Mouse (Mus musculus): Measurements from ENCODE around the gene Cryba2.

GRCm38 (mm10) chr1:74856791-74857190, 36.2 kb downstream of the Cryba2 start:
- no peak for TF ChIP-seq CTCF (conservative IDR thresholded peaks at IDR 0.05; ENCODE audit: insufficient read depth, insufficient read length, low read depth, low read length)
- no peak for TF ChIP-seq POLR2A (IDR thresholded peaks at IDR 0.05; ENCODE audit: low read depth, low read length)
